Mouse (Mus musculus): ENCODE measurements around the gene Kpna7.
"Not testable (repeated sequence)": the region's sequence is repeated elsewhere in the genome, so short reads cannot be mapped to it uniquely, and the experiment has no call there.

DNA sequence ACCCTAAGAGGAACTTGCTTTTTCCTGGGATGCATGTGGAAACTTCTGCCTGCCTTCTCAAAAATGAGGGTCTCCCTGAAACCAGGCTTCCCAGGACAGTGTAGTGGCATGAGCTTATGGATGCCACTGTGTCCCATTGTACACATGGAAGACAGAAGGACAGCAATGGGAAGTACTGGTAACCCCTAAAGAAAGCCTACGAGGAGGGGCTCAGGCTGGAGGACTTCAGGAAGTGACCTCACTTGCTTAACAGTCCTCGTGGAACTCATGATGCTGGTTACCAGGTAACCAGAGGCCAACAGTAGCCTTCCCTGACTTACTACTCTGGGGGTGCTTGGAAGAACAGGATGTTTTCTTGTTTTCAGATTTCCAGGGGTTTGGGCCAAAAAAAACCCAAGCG is 41.1 kb downstream of the Kpna7 start, which contains the start of gene 1700018F24Rik:
- TF ChIP-seq POLR2A (IDR thresholded peaks at IDR 0.05; ENCODE audit: borderline replicate concordance, insufficient read depth, low read length); CTCF (IDR thresholded peaks at IDR 0.05; ENCODE audit: borderline replicate concordance, insufficient read depth, low read depth, low read length): not testable (repeated sequence)
